Mouse (Mus musculus): Measurements from ENCODE around the gene Med17. TPM values are rescaled to one million over a fixed set of nuclear protein-coding genes. Genes with fewer than 3 reads are reported as not detected.
"Not testable (repeated sequence)": the region's sequence is repeated elsewhere in the genome, so short reads cannot be mapped to it uniquely, and the experiment has no call there.

Med17 gene
- polyA plus RNA-seq (2016; fragmentation: Nextera tagmentation; extraction: Ambion mirVana), result 44.6 and 49.1 TPM in 2 replicates

- Histone ChIP-seq H3K4me1 (peaks cover 25% of the 10 kb centered on the region), H3K36me3 (replicated peaks) (peaks cover 11% of the 10 kb centered on the region), H3K9ac (peak within 1 kb of the TSS; percentile 98), H3K27ac (peak within 1 kb of the TSS; percentile 93), H3K9me3 (no peaks in the 10 kb centered on the region), H3K4me3 (replicated peaks) (peak within 1 kb of the TSS; percentile 96), H3K4me2 (peak within 1 kb of the TSS; percentile 80), H3K27me3 (no peaks in the 10 kb centered on the region)
- WGBS, result 1% methylated on average over 57 of the region's 57 CpGs
- peak; percentile 98 for ATAC-seq (ENCODE audit: low FRiP score)
These were observed at the start of gene Med17 for GRCm38 (mm10) chr9:15279649-15280490. Gene Med17 (minus strand): TSS chr9:15279931.

GRCm38 (mm10) chr9:15318170-15318742 is 38.5 kb upstream of the Med17 start:
- no peak for ATAC-seq (ENCODE audit: low FRiP score)
- Histone ChIP-seq H3K4me3 (replicated peaks) (no peak overlapping the region), H3K4me1 (no peaks in the 10 kb centered on the region), H3K4me2 (no peak overlapping the region), H3K36me3 (replicated peaks) (peaks cover 75% of the 10 kb centered on the region), H3K27ac (no peak overlapping the region), H3K9ac (no peak overlapping the region), H3K9me3 (no peaks in the 10 kb centered on the region), H3K27me3 (no peaks in the 10 kb centered on the region)
- 79% methylated on average over 2 of the region's 2 CpGs for WGBS

- WGBS, result 70% methylated on average over 5 of the region's 5 CpGs
These were observed 37.8 kb upstream of the Med17 start for GRCm38 (mm10) chr9:15317223-15318169.

GRCm38 (mm10) chr9:15316296-15316695 is 36.6 kb upstream of the Med17 start:
- WGBS, result 94% methylated on average over 2 of the region's 2 CpGs
- not testable (repeated sequence) for H3K4me2 ChIP-seq; H3K4me3 ChIP-seq (replicated peaks); H3K27me3 ChIP-seq; H3K27ac ChIP-seq; H3K4me1 ChIP-seq; H3K9me3 ChIP-seq; H3K9ac ChIP-seq; ATAC-seq (ENCODE audit: low FRiP score)
- peaks cover 74% of the 10 kb centered on the region for H3K36me3 ChIP-seq (replicated peaks)

More at GRCm38 (mm10) chr9:15317223-15318169, 37.8 kb upstream of the Med17 start:
- Histone ChIP-seq H3K27me3 (no peaks in the 10 kb centered on the region), H3K4me2 (no peak overlapping the region), H3K9me3 (no peaks in the 10 kb centered on the region), H3K4me1 (no peaks in the 10 kb centered on the region), H3K4me3 (replicated peaks) (no peak overlapping the region), H3K9ac (no peak overlapping the region), H3K36me3 (replicated peaks) (peaks cover 75% of the 10 kb centered on the region), H3K27ac (no peak overlapping the region)
- no peak for ATAC-seq (ENCODE audit: low FRiP score)

GRCm38 (mm10) chr9:15314619-15315018 is 34.9 kb upstream of the Med17 start:
- ATAC-seq (ENCODE audit: low FRiP score), result no peak
- Histone ChIP-seq H3K9me3 (no peaks in the 10 kb centered on the region), H3K9ac (no peak overlapping the region), H3K4me1 (peaks cover under 1% of the 10 kb centered on the region; the same call in 1 of the 2 replicates), H3K4me3 (replicated peaks) (no peak overlapping the region), H3K36me3 (replicated peaks) (peaks cover 80% of the 10 kb centered on the region), H3K4me2 (no peak overlapping the region), H3K27me3 (no peaks in the 10 kb centered on the region), H3K27ac (no peak overlapping the region)
- 97% methylated on average over 1 of the region's 1 CpGs for WGBS

- H3K27ac ChIP-seq, result no peak overlapping the region
- H3K4me3 ChIP-seq (replicated peaks), result no peak overlapping the region
- H3K36me3 ChIP-seq (replicated peaks), result peaks cover 90% of the 10 kb centered on the region
- 95% methylated on average over 5 of the region's 5 CpGs for WGBS
- H3K9me3 ChIP-seq, result no peaks in the 10 kb centered on the region
- H3K27me3 ChIP-seq, result no peaks in the 10 kb centered on the region
- no peak for ATAC-seq (ENCODE audit: low FRiP score)
- no peak overlapping the region for H3K4me2 ChIP-seq
- H3K4me1 ChIP-seq, result peaks cover 9% of the 10 kb centered on the region
- H3K9ac ChIP-seq, result no peak overlapping the region
These were observed 33.9 kb upstream of the Med17 start for GRCm38 (mm10) chr9:15313633-15314032.

- H3K27ac ChIP-seq, result no peak overlapping the region
- H3K4me2 ChIP-seq, result no peak overlapping the region
- no peaks in the 10 kb centered on the region for H3K27me3 ChIP-seq
- H3K36me3 ChIP-seq (replicated peaks), result peaks cover 87% of the 10 kb centered on the region
- H3K4me3 ChIP-seq (replicated peaks), result no peak overlapping the region
- H3K9ac ChIP-seq, result no peak overlapping the region
- H3K9me3 ChIP-seq, result no peaks in the 10 kb centered on the region
- whole genome bisulfite sequencing, result 96% methylated on average over 2 of the region's 2 CpGs
- H3K4me1 ChIP-seq, result peaks cover 19% of the 10 kb centered on the region
- no peak for ATAC-seq (ENCODE audit: low FRiP score)
These were observed 32.5 kb upstream of the Med17 start for GRCm38 (mm10) chr9:15312054-15312735.

- Histone ChIP-seq H3K36me3 (replicated peaks) (peaks cover 70% of the 10 kb centered on the region), H3K4me3 (replicated peaks) (no peak overlapping the region), H3K4me1 (peaks cover 25% of the 10 kb centered on the region), H3K9ac (no peak overlapping the region), H3K9me3 (no peaks in the 10 kb centered on the region), H3K27ac (no peak overlapping the region), H3K27me3 (no peaks in the 10 kb centered on the region), H3K4me2 (no peak overlapping the region)
- 93% methylated on average over 1 of the region's 1 CpGs for WGBS
- ATAC-seq (ENCODE audit: low FRiP score), result no peak
These were observed 30.4 kb upstream of the Med17 start for GRCm38 (mm10) chr9:15310179-15310578.

- Histone ChIP-seq H3K27ac (no peak overlapping the region), H3K27me3 (no peaks in the 10 kb centered on the region), H3K4me2 (peak overlapping the region; percentile 4; the same call in 1 of the 2 replicates), H3K36me3 (replicated peaks) (peaks cover 63% of the 10 kb centered on the region), H3K9me3 (no peaks in the 10 kb centered on the region), H3K4me1 (peaks cover 25% of the 10 kb centered on the region), H3K9ac (no peak overlapping the region), H3K4me3 (replicated peaks) (no peak overlapping the region)
- no peak for ATAC-seq (ENCODE audit: low FRiP score)
- 84% methylated on average over 4 of the region's 4 CpGs for WGBS
These were observed 29.7 kb upstream of the Med17 start for GRCm38 (mm10) chr9:15309425-15309824.

- ATAC-seq (ENCODE audit: low FRiP score), result no peak
- Histone ChIP-seq H3K36me3 (replicated peaks) (peaks cover 51% of the 10 kb centered on the region), H3K4me1 (peaks cover 25% of the 10 kb centered on the region), H3K9me3 (no peaks in the 10 kb centered on the region), H3K9ac (no peak overlapping the region), H3K4me3 (replicated peaks) (no peak overlapping the region), H3K27me3 (no peaks in the 10 kb centered on the region), H3K27ac (no peak overlapping the region), H3K4me2 (peak overlapping the region; percentile 75; the same call in 1 of the 2 replicates)
- WGBS, result 58% methylated on average over 2 of the region's 2 CpGs
These were observed 28.5 kb upstream of the Med17 start for GRCm38 (mm10) chr9:15308254-15308653.

GRCm38 (mm10) chr9:15307257-15307656 is 27.5 kb upstream of the Med17 start:
- Histone ChIP-seq H3K4me1 (peaks cover 25% of the 10 kb centered on the region), H3K27ac (no peak overlapping the region), H3K27me3 (no peaks in the 10 kb centered on the region), H3K9me3 (no peaks in the 10 kb centered on the region), H3K9ac (peak overlapping the region; percentile 92), H3K4me2 (peak overlapping the region; percentile 75), H3K4me3 (replicated peaks) (peak overlapping the region; percentile 84), H3K36me3 (replicated peaks) (peaks cover 42% of the 10 kb centered on the region)
- 8% methylated on average over 6 of the region's 6 CpGs for WGBS
- ATAC-seq (ENCODE audit: low FRiP score), result no peak

Data from forebrain, embryonic 12.5 days (tissue).